Mouse (Mus musculus) thymus, adult 2 months (tissue): ENCODE measurements around the gene Abhd14a.

ENCODE experiments used
- CTCF ChIP-seq: fragments of 200-500 bp; IDR thresholded peaks from 2 replicates; pipeline ENCODE4 v1.5.1; 2012; ENCODE audit warnings: mild to moderate bottlenecking, control low read depth, low read length, moderate library complexity, borderline replicate concordance; ENCODE audit not compliant: control insufficient read depth, poor library complexity, insufficient read depth; ENCODE audit errors: extremely low read depth
- POLR2A ChIP-seq: fragments of 200-500 bp; IDR thresholded peaks from 2 replicates; pipeline ENCODE4 v1.6.1; 2012; ENCODE audit warnings: mild to moderate bottlenecking, low read length, control low read depth, moderate library complexity; ENCODE audit not compliant: control insufficient read depth, poor library complexity, insufficient read depth; ENCODE audit errors: extremely low read depth

DNA sequence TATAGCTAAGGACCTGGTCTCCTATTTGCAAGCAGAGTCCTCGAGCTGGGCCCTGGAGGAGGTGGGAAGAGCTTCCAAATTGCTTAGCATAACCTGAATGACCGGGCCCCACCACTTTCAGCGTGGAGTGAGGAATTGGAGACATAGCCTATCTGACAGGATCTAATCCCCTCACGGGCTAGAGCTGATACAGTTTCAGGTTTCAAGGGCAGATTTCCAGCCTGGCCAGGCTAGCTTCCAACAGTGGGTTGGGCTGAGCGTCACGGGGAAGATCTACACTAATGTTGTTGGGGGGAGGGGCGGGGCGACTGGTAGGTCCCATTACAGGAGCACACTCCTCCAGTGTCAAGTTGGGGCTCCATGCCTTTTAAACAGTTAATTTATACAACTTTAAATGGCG is 3.2 kb upstream of the Abhd14a start:
- TF ChIP-seq CTCF (no peak), POLR2A (no peak)
